Mouse (Mus musculus): ENCODE data around the gene Il12rb1. TPM values are rescaled to one million over a fixed set of nuclear protein-coding genes. Genes with fewer than 3 reads are reported as not detected.
A peak's percentile ranks its signal among the peaks of the same experiment; 100 is the strongest.

Il12rb1 gene
- polyA plus RNA-seq, 1 experiment from 2014 or later = 0.08 TPM

- no peaks in the 10 kb centered on the region for H3K9me3 ChIP-seq
- peak overlapping the region; percentile 99 for H3K9ac ChIP-seq
- peaks cover 54% of the 10 kb centered on the region for H3K4me1 ChIP-seq (replicated peaks)
- 3% methylated on average over 34 of the region's 34 CpGs for WGBS
- peak; percentile 4 for ATAC-seq (ENCODE audit: low FRiP score)
- H3K4me3 ChIP-seq = peak overlapping the region; percentile 86
- H3K36me3 ChIP-seq = peaks cover 68% of the 10 kb centered on the region
- peak overlapping the region; percentile 98 for H3K27ac ChIP-seq
- H3K27me3 ChIP-seq = no peaks in the 10 kb centered on the region
- peak overlapping the region; percentile 92 for H3K4me2 ChIP-seq
Observed at GRCm38 (mm10) chr8:70775851-70776495, 32.3 kb upstream of the Il12rb1 start.

- under 1% methylated on average over 85 of the region's 94 CpGs for WGBS
- H3K4me1 ChIP-seq (replicated peaks) = peaks cover 52% of the 10 kb centered on the region
Observed at GRCm38 (mm10) chr8:70776496-70777444, 31.5 kb upstream of the Il12rb1 start, which contains the start of gene Pik3r2. Pik3r2 (minus strand) TSS chr8:70776713.

GRCm38 (mm10) chr8:70780093-70780492 is 28.2 kb upstream of the Il12rb1 start:
- Histone ChIP-seq H3K4me3 (no peak overlapping the region), H3K27ac (no peak overlapping the region), H3K4me2 (no peak overlapping the region), H3K36me3 (peaks cover 64% of the 10 kb centered on the region), H3K9ac (no peak overlapping the region), H3K27me3 (no peaks in the 10 kb centered on the region), H3K9me3 (no peaks in the 10 kb centered on the region), H3K4me1 (replicated peaks) (peaks cover 20% of the 10 kb centered on the region)
- no peak for ATAC-seq (ENCODE audit: low FRiP score)
- 80% methylated on average over 11 of the region's 11 CpGs for WGBS

More at GRCm38 (mm10) chr8:70776496-70777444, 31.5 kb upstream of the Il12rb1 start, which contains the start of gene Pik3r2:
- peak within 1 kb of the TSS; percentile 99 for H3K9ac ChIP-seq
- peak within 1 kb of the TSS; percentile 98 for H3K27ac ChIP-seq
- ATAC-seq (ENCODE audit: low FRiP score) = peak; percentile 94
- peaks cover 68% of the 10 kb centered on the region for H3K36me3 ChIP-seq
- H3K9me3 ChIP-seq = no peaks in the 10 kb centered on the region
- H3K27me3 ChIP-seq = no peaks in the 10 kb centered on the region
- peak within 1 kb of the TSS; percentile 92 for H3K4me2 ChIP-seq
- peak within 1 kb of the TSS; percentile 86 for H3K4me3 ChIP-seq

- Histone ChIP-seq H3K36me3 (peaks cover 75% of the 10 kb centered on the region), H3K9me3 (no peaks in the 10 kb centered on the region)
Observed at GRCm38 (mm10) chr8:70786291-70787050, 21.8 kb upstream of the Il12rb1 start.

GRCm38 (mm10) chr8:70787051-70787445 is 21.2 kb upstream of the Il12rb1 start:
- no peak overlapping the region; the same call in 1 of the 2 replicates for H3K4me2 ChIP-seq
- H3K27ac ChIP-seq = no peak overlapping the region
- peaks cover 20% of the 10 kb centered on the region for H3K27me3 ChIP-seq
- no peak for ATAC-seq (ENCODE audit: low FRiP score)
- H3K4me1 ChIP-seq (replicated peaks) = peaks cover 22% of the 10 kb centered on the region
- H3K36me3 ChIP-seq = peaks cover 69% of the 10 kb centered on the region
- no peak overlapping the region for H3K9ac ChIP-seq
- 83% methylated on average over 3 of the region's 3 CpGs for WGBS
- H3K9me3 ChIP-seq = no peaks in the 10 kb centered on the region
- H3K4me3 ChIP-seq = no peak overlapping the region

More at GRCm38 (mm10) chr8:70786291-70787050, 21.8 kb upstream of the Il12rb1 start:
- H3K4me1 ChIP-seq (replicated peaks) = peaks cover 18% of the 10 kb centered on the region
- WGBS = 90% methylated on average over 25 of the region's 25 CpGs
- no peak overlapping the region for H3K27ac ChIP-seq
- H3K4me2 ChIP-seq = no peak overlapping the region
- H3K4me3 ChIP-seq = no peak overlapping the region
- no peak for ATAC-seq (ENCODE audit: low FRiP score)
- 0 out of 2 replicates have a peak overlapping the region, but pooled peaks have one; percentile 19 for H3K9ac ChIP-seq
- H3K27me3 ChIP-seq = peaks cover 20% of the 10 kb centered on the region

GRCm38 (mm10) chr8:70787941-70788667 is 20.1 kb upstream of the Il12rb1 start:
- Histone ChIP-seq H3K9ac (0 out of 2 replicates have a peak overlapping the region, but pooled peaks have one; percentile 53), H3K9me3 (no peaks in the 10 kb centered on the region), H3K27me3 (peaks cover 20% of the 10 kb centered on the region), H3K4me1 (replicated peaks) (peaks cover 28% of the 10 kb centered on the region), H3K27ac (no peak overlapping the region), H3K36me3 (peaks cover 65% of the 10 kb centered on the region), H3K4me2 (0 out of 2 replicates have a peak overlapping the region, but pooled peaks have one; percentile 10), H3K4me3 (no peak overlapping the region)
- WGBS = 24% methylated on average over 30 of the region's 30 CpGs
- no peak for ATAC-seq (ENCODE audit: low FRiP score)

- Histone ChIP-seq H3K9me3 (no peaks in the 10 kb centered on the region), H3K4me2 (no peak overlapping the region), H3K4me3 (no peak overlapping the region), H3K4me1 (replicated peaks) (peaks cover 37% of the 10 kb centered on the region), H3K27me3 (peaks cover 20% of the 10 kb centered on the region), H3K27ac (no peak overlapping the region), H3K36me3 (peaks cover 55% of the 10 kb centered on the region), H3K9ac (peak overlapping the region; percentile 53; the same call in 1 of the 2 replicates)
- 79% methylated on average over 10 of the region's 10 CpGs for WGBS
- ATAC-seq (ENCODE audit: low FRiP score) = no peak
Observed at GRCm38 (mm10) chr8:70789046-70789445, 19.2 kb upstream of the Il12rb1 start.

GRCm38 (mm10) chr8:70790846-70791245 is 17.4 kb upstream of the Il12rb1 start:
- peak overlapping the region; percentile 60; the same call in 1 of the 2 replicates for H3K4me3 ChIP-seq
- H3K4me2 ChIP-seq = peak overlapping the region; percentile 69
- peak overlapping the region; percentile 88 for H3K9ac ChIP-seq
- no peak overlapping the region for H3K27ac ChIP-seq
- 62% methylated on average over 8 of the region's 8 CpGs for WGBS
- peaks cover 37% of the 10 kb centered on the region for H3K4me1 ChIP-seq (replicated peaks)
- peaks cover 37% of the 10 kb centered on the region for H3K36me3 ChIP-seq
- H3K9me3 ChIP-seq = no peaks in the 10 kb centered on the region
- ATAC-seq (ENCODE audit: low FRiP score) = no peak
- peaks cover 24% of the 10 kb centered on the region for H3K27me3 ChIP-seq

- WGBS = 84% methylated on average over 7 of the region's 7 CpGs
- Histone ChIP-seq H3K36me3 (peaks cover 33% of the 10 kb centered on the region), H3K4me2 (peak overlapping the region; percentile 69), H3K9ac (peak overlapping the region; percentile 88), H3K27me3 (peaks cover 24% of the 10 kb centered on the region), H3K4me1 (replicated peaks) (peaks cover 40% of the 10 kb centered on the region), H3K27ac (no peak overlapping the region), H3K4me3 (peak overlapping the region; percentile 60), H3K9me3 (no peaks in the 10 kb centered on the region)
- no peak for ATAC-seq (ENCODE audit: low FRiP score)
Observed at GRCm38 (mm10) chr8:70791294-70791701, 17.0 kb upstream of the Il12rb1 start.

GRCm38 (mm10) chr8:70791975-70792691 is 16.1 kb upstream of the Il12rb1 start:
- Histone ChIP-seq H3K4me3 (peak overlapping the region; percentile 60), H3K36me3 (peaks cover 24% of the 10 kb centered on the region), H3K27me3 (peaks cover 24% of the 10 kb centered on the region), H3K27ac (peak overlapping the region; percentile 90), H3K4me1 (replicated peaks) (peaks cover 45% of the 10 kb centered on the region), H3K9ac (peak overlapping the region; percentile 88), H3K9me3 (no peaks in the 10 kb centered on the region), H3K4me2 (peak overlapping the region; percentile 69)
- peak; percentile 87 for ATAC-seq (ENCODE audit: low FRiP score)
- WGBS = 6% methylated on average over 58 of the region's 58 CpGs

Measured in hindbrain, embryonic 13.5 days (tissue).